Mouse (Mus musculus) R1 (cell line): ENCODE results near the gene Kdm4a.

ENCODE experiments used
- DNase-seq: peaks from one replicate; pipeline ENCODE4 v3.0.0-alpha.2; 2018; ENCODE audit warnings: low read depth, low spot score

Gene Kdm4a

DNA sequence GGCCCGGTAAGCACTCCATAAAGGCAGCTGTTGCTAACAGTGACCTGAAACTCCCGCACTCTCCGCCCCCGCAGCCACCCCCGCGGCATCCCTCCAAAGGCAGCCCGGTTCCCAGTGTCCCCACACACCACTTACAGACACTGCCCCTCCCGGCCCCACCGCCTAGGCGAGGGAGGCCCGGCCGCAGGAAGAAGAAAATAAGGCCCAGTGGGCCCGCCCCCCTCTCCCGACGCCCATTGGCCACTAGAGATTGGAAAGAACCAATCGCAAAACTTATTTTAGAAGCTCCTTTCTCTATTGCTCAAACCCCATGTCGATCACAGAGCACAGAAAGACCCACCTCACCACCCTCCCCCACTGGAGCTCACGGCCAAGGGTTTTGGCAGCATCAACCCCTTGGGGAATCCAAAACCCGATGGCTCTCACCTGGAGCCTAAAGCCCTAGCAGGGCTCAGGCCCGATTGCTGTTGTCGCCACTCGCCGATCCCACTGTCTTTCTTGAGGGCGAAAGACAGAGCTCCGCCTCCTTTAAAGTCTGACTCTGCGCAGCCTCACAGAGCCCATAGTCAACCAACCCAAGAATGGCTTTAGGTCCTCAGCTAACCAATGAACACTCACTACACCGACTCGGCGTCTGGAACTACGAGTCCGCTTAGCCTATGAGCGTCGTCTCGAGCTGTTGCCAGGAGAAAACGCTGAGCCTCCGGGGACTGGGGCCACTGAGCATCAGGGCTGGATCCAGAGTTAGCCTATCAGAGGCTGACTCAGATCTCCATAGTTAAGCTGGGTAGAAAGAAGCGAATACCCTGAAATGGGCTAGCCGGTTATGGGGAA, at the start of gene Kdm4a:
Kdm4a (minus strand) TSS at position 577 of the 834 bp plus-strand sequence.
- peak; percentile 100 for DNase-seq

DNA sequence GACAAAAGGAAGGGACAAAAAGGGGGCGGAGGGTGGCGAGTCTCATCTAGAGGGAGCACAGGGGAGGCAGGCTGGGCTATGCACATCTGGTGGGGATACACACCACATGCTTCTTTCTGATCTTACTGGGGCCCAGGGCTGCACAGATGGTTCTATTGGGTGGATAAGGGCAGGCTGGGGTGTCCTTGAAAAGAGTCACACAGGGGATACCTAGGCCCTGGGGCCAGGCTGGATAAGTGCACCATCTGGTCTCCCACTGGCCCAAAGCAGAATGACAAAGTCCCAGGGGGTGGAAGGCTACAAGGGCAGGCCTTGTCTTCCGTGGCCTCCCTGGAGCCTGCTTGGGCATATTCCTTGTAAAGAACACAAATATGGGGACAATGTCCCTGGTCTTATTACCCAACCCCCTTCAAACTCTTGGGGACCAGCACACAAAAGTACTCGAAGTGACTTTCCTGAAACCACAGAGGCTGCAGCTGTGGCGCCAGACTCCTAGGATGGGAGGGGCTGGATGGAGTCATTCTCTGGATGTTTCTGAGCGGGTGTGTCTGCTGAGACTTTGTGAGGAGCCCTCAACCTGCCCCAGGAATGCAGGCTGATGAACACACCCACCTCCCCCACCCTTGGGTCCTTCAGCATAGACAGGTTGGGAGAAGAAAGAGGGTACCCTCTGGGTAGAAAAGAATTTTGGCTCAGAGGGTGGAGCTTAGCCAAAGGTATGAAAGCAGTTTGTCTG, 49.4 kb upstream of the Kdm4a start:
- DNase-seq: peak; percentile 95

DNA sequence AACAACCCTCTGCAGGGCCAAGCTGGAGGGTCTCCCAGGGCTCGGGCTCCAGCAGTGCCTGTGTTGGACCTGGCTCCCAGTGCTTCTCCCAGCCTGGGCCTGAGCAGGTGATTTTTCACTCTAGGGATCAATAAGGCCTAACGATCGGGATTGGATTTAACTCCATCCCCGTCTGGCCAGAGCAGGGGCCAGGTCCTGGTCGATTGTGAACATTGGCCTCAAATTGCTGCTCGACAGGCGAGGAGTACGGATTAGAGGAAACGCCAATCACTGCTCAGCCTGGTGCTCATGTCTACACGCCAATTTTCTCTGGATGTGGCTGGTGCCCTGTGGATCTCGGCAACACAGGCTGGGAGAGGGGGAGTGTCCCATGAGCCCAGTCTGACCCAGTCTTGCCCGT, 47.6 kb upstream of the Kdm4a start:
- DNase-seq: no peak

DNA sequence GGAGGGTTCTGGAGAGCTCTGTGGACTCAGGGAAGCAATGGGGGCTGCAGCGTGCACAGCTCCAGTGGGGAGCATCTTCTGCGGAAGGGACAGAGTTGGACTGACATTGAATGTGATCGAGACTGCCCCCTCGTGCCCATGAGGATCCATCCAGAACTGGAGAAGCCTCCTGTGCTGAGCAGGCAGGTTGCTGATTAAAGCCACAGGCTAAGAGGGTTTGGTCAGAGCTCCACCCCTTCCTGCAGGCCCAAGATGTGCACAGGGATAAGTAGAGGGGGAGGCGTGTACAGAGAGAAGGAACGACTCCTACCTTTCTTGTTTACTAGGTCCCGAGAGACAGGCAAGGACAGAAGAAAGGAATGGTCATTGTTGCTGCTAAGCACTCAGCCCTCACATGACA, 41.4 kb upstream of the Kdm4a start:
- DNase-seq: peak; percentile 84

DNA sequence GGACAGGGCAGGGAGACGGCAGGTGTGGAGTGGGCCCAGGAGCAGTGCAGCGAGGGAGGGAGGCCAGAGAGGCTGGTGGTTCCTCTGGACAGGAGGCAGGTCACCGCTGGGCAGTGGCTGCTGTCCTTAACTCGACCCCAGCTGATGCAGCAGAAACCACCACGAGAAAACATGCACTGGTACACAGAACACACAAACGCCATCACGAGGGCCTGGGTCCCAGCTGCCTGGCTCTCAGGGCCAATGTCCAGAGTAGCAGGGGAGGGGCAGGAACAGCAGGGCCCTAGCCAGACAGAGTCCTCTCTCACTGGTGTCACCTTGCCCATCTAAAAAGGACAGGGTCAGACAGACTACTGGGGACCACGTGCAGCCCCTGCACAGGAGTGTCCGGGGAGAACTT, 40.9 kb upstream of the Kdm4a start:
- no peak for DNase-seq

DNA sequence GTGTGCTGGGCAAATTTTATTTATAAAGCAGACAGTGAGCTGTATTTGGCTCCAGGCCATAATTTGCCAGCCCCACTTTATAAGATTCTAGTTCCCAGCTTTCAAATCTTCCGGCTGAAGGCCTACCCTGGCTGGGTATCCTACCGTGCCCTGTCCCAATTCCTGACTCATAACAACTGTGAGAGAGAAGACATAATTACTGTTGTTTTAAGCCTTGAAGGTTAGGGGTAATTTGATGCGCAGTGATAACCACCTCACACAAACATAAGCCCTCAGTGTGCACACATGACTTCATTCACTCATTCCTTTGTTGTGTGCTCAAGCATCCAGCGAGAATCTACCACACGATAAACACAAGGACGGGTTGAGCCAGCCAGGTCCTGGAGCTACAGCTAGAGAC, 39.6 kb upstream of the Kdm4a start:
- no peak for DNase-seq

DNA sequence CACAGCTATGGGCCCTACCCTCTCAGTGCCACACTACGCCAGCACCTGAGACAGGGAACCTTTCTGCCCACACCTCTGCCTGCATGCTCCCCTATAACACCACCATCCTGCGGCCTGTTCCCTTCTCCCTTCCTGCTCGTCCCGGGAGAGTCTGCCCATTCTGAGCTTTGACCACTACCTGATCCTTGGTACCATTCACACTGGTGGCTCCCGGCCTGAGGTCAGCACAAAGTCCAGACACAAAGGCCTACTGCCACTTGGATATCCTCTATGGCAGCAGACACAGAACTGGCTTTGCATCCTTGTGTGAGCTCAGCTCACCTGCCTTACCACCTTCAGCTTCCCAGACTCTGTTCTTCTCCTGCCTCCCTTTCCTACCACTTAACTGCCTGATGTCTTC, 38.7 kb upstream of the Kdm4a start:
- no peak for DNase-seq

DNA sequence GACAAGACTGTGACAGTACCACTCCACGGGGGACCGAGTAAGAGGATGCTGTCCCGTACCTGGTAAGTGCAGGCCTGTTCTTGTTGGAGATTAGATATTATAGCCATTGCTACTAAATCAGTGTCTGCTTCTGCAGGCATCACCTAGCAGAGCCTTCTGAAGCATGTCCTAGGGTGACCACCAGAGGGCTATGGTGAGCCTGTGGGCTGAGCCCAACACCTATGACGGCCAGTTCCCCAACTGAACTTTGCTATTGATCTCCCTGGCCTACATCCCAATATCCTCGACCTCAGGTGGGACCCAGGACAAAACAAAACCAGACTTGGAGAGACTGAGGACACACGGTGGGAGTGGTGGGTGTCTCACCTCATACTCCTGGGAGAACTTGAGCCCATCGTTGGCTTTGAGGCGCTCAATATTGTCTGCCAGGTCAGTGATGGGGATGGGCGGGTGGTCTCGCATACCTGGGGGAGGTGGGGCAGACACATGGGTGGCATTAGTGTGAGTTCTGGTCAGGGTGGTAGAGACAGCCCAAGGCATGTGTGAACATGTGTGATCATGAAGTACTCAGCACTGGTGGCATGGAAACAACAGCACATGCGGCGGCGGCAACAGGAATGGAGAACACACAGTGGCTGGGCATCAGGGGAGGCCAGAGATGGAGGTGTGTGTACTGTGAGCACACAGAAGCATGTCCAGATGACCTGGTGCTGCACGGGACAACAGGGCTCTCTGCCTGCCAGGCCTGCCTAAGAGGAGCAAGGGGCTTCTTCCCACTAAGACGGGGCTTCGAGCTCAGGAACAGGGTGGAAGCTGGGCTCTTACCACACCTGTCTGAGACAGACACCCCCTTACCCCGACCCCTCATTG, 37.1 kb upstream of the Kdm4a start:
- peak; percentile 70 for DNase-seq

DNA sequence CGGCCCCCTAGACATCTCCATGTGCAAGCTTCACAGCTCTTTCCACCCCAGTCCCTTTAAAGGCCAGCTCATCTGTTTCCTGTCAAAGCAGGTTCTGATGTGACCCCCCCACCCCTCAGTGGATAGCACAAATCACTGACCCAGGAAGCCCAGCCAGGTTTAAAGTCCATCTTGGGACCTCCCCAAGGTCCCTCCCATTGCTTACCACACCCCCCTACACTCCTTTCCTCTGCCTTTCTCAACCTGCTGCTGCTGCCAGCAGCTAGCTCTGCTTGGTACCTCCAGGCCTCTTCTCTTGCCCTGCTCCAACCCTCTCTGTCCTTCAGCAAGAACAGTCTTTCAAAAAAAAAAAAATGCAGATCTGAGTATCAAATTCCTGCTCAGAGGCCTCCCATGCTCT, 35.0 kb upstream of the Kdm4a start:
- DNase-seq: no peak

DNA sequence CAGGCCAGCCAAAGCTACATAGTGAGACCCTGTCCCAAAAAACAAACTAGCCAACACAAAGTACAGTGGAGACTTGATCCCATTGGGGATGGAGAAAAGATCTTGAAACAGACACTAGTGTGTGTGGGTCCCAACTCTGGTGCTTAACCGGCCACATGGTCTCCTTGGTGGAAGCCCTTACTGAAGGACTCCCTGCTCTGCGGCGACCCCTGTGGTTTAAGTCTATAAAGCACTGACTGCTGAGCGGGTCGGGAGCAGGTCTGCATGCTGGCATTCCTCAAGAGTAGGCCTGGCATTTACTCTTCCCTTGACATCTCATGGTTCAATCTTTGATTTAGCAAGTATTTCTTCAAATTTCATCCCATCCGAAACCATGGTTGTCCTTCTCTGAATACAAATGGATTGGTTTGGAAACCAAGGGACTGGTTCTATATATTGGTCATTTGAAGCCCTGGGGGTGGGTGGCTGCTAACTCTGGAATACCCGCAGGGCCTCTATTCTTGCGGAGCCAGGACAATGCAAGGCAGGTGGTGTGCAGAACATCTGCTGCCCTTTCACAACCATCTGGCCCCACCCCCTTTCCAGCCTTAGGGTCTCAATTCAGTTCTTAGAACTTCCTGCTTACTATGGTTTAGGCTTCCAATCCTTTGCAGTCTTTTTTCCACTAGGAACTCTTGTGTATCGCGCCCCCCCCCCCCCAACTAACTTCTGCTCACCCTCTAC, 27.2 kb upstream of the Kdm4a start:
- DNase-seq: peak; percentile 55

DNA sequence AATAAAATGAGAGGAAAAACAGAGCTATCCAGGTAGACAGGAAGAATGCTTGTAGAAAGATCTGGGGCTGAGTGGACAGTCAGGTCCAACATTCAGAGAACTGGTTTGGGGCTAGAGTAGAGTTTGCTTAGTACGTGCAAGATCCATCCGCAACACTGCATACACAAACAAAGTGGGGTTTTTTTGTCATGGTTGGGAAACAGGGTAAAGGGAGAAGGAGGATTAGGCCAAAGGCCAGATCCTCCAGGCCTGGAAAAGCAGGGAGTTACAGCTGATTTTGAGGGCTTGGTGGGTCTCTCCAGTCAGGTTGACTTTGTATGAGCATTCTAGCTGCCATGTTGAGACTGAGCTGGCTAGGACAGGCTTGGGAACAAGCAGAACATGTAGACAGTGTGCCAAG, 26.1 kb upstream of the Kdm4a start:
- no peak for DNase-seq

DNA sequence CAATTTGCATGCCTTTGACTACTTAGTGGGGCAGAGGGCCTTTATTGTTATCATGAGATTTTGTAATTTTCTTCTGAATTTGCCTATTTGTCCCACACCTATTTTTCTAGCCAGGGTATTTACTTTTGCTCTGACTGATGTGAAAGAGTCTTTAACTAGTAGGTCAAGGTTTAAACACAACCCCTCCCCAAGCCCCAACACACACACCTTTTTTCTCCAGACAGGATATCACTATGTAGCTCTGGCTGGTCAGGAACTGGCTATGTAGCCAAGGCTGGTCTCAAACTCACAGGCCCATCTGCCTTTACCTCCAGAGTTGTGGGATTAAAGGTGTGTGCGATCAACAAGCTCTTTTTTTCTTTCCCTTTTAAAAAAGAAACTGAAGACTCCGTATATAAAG, 19.2 kb upstream of the Kdm4a start:
- DNase-seq: no peak

DNA sequence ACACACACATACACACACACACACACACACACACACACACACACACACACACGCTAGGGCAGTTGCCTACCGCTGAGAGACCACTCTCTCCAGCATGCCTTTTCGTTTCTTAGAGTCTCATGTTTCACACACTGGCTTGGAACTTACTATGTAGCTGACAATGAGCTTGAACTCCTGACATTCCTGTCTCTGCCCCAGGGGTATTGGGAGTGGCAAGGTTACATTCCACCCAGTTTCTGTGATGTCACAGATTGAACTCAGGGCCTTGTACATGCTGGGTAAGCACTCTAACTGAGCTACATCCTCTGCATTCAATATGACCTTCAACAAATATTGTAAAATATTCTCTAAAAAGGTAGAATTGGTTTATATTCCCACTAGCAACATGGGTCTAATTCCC, 18.8 kb upstream of the Kdm4a start:
- peak; percentile 94 for DNase-seq

DNA sequence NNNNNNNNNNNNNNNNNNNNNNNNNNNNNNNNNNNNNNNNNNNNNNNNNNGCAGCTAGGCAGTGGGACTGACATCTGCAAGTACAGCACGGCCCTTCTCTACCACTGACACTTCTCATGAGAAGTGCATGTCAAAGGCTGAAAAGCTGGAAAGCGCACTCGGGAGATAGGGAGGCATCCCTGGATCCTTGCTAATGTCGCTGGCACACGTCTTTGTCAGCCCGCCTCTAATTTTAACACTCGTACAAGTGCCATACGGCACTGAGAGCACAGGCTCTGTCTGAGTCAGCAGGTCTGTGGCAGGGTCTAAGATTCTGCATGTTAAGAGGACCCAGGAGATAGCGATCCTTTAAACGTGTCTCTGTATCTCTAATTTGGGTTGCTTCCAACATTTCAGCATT, 16.3 kb upstream of the Kdm4a start:
- DNase-seq: no peak

DNA sequence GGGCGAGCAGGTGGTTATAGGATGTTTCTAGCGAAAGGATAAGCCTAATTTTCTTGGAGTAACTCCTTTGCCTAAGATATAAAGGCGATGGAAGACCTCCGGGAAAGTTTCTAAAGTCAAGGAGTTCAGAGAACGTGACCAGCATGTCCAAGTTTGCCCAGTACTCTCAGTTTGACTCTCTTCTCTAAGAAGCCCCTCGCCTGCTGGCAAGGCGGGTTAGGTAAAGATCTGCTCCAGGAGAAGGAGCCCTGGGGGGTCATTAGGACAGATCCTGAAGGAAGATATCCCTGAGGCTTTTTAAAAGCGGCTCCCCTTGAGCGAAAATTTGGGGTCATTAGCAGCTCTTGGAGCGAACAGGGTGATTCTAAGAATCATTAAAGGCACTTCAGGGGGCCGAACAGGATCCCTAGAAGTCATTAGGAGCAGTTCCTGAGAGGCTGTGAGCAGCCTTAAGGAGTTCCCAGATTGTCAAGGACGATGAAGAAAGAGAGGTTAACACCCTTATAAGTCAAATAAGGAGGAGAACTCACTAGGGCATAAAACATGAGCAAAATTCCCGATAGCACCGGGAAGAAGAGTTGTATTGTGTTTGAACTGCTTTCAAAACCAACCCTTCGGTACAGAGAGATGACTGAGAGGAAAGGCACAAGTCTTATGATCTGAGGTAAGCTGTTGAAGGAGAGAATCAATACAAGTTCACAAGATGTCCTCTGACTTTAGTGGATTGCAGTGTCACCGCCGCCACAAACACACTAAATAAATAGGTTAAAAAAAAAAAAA, 648 bp upstream of the Kdm4a start:
- no peak for DNase-seq

DNA sequence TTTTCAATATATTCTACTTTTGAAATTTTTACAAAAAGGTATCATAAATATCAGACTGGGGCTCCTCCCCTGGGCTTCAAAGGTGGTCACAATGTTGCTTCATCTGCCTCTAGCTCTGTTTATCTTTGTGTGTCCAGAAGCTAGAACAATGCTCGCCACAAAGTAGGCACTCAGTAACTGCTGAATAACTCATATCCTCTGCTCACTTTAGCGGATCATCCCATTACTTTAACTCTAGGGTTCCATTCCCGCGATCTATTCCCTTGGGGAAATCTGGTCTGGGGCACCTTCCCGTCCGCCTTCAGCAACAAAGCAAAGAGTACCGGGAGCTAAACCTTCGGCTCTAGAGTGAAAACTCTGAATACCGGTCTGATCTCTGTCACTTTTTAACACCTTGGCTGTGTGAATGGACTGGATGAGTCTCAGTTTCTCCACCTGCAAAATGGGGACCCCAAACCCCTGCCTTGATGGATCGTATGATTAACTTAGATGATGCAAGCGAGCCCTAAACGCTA, 834 bp downstream of the Kdm4a start:
- DNase-seq: no peak

DNA sequence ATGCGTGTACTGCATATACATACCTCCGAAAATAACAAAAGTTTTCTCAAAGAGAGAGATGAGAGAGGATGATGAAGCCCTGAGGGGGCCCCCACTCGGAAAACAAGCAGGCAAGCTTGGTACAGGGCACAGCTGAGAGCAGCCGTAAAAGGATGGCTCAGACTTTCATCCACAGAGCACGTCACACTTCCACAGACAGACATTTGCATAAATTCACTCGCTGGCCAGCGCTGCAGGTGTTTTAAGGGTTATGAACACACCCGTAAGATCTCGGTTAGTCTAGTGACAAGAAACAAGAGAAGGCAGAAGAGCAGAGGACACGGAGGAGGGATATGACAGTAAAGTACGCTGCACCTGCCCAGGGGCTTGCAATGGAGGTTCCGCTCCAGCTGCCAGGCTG, 7.4 kb downstream of the Kdm4a start:
- DNase-seq: no peak

DNA sequence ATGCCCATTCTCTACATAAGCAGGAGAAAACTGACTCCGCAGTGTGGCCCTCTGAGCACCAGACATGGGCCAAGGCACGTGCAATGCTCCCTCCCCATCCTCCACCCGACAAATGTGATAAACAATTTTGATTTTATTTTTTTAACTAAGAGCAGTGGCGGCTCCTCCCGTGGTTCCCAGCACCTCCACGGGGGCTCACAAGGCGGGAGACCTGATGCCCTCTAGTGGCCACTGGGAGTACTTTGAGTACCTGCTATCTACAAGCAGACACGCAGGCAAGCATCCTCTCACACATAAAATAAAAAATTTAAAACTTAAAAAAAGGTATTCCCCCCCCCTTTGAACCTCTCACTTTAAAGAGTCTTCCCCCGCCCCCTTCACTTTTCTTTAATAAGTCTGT, 8.8 kb downstream of the Kdm4a start:
- peak; percentile 80 for DNase-seq

DNA sequence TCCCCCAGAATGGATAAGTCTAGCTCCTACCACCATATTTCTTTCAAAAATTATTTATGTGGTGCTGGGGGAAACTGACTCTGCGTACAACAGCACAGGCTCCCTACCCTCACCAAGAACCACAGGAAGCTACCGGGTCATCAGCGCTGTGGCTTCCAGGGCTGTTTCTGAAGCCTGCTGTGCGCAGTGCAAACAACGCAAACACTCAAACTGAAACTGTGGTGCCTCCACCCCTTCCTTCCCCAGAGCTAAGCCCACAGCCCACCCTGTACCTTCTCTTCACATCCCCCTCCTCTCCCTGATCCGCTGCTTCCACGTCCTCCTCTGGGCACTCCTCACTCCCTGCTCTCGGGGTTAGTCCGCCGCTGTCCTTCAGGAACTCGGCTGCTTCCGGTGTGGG, 17.7 kb downstream of the Kdm4a start:
- no peak for DNase-seq

DNA sequence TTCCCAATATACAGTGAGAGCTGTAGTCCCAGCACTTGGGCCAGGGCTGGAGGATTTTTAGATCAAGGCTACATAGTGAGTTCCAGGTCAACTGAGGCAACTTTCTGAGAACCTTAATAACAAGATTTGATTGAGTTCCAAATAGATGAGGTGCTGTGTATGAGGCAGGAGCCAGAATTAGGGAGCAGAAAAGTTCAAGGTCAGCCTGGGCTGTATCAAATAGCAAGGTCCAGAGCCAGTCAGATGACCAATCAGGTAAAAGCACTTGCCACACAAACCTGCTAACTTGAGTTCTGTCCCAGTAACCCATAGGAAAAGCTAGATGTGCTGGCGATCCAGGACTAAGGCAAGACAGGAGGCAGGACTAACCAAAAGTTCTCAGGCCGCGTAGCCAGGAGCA, 22.2 kb downstream of the Kdm4a start:
- no peak for DNase-seq

DNA sequence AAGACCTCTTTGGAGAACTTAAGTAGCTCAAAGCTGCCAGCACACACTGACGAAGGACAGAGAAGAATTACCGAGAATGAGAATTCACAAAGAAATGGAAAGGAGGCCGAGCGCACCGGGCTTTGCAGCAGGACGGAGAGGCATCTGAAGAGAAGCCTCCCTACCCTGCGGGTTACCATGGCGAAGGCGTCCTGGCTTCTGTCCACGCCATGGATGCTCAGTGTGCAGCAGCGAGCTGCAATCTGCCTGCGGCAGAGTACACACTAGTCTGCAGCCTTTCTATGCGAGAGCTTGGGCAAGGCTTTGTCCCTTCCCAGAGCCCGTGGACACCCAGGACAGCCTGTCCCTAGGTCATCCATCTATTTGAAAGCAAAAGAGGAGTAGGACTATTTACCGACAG, 23.3 kb downstream of the Kdm4a start:
- DNase-seq: no peak
